Mouse (Mus musculus) forebrain, embryonic 15.5 days (tissue): ENCODE data around the gene Rapsn. TPM values are rescaled to one million over a fixed set of nuclear protein-coding genes. Genes with fewer than 3 reads are reported as not detected.
"Not testable (repeated sequence)": the region's sequence is repeated elsewhere in the genome, so short reads cannot be mapped to it uniquely, and the experiment has no call there.

Experiments
- ATAC-seq: fragments of 200-750 bp; cut with Nextera tagmentation; replicated peaks from 2 replicates; pipeline ENCODE4 v1.8.0; 2017; ENCODE audit warnings: mild to moderate bottlenecking, moderate TSS enrichment, moderate library complexity
- H3K27ac ChIP-seq: fragments of 300-500 bp; sonication (generic); replicated peaks from 2 replicates; pipeline ENCODE4 v1.5.1; 2015; ENCODE audit warnings: mild to moderate bottlenecking, inconsistent platforms
- H3K27me3 ChIP-seq: fragments of 300-500 bp; sonication (generic); 2 replicates; pipeline ENCODE4 v1.6.1; 2015; ENCODE audit warnings: inconsistent platforms
- H3K36me3 ChIP-seq: fragments of 300-500 bp; sonication (generic); 2 replicates; pipeline ENCODE4 v1.6.1; 2015; ENCODE audit warnings: mild to moderate bottlenecking, inconsistent platforms
- H3K4me1 ChIP-seq: fragments of 300-500 bp; sonication (generic); 2 replicates; pipeline ENCODE4 v1.6.1; 2015; ENCODE audit warnings: inconsistent platforms
- H3K4me2 ChIP-seq: fragments of 300-500 bp; sonication (generic); replicated peaks from 2 replicates; pipeline ENCODE4 v1.6.1; 2015; ENCODE audit warnings: mild to moderate bottlenecking, inconsistent platforms
- H3K4me3 ChIP-seq: fragments of 300-500 bp; sonication (generic); 2 replicates; pipeline ENCODE4 v1.5.1; 2015; ENCODE audit warnings: mild to moderate bottlenecking, inconsistent platforms
- H3K9ac ChIP-seq: fragments of 300-500 bp; sonication (generic); replicated peaks from 2 replicates; pipeline ENCODE4 v1.6.1; 2015; ENCODE audit warnings: mild to moderate bottlenecking, inconsistent platforms
- H3K9me3 ChIP-seq: fragments of 300-500 bp; sonication (generic); 2 replicates; pipeline ENCODE4 v1.6.1; 2016; ENCODE audit warnings: inconsistent platforms
- WGBS: fragments of 180-500 bp; shearing (Covaris S2); methylation state at CpG from one replicate; pipeline ENCODE4 v1.1.7; 2015; ENCODE audit warnings: mixed read lengths; 5-methylcytosine and 5-hydroxymethylcytosine counted together
- polyA plus RNA-seq: library from polyadenylated mRNA; unstranded; fragments of >200 nt; fragmentation: Nextera tagmentation; extraction: Ambion mirVana; gene quantifications from 2 replicates; pipeline ENCODE4 v1.2.1, GENCODE M21; 2015

The Rapsn gene
- polyA plus RNA-seq, 1 experiment from 2014 or later: 0.74 TPM

DNA sequence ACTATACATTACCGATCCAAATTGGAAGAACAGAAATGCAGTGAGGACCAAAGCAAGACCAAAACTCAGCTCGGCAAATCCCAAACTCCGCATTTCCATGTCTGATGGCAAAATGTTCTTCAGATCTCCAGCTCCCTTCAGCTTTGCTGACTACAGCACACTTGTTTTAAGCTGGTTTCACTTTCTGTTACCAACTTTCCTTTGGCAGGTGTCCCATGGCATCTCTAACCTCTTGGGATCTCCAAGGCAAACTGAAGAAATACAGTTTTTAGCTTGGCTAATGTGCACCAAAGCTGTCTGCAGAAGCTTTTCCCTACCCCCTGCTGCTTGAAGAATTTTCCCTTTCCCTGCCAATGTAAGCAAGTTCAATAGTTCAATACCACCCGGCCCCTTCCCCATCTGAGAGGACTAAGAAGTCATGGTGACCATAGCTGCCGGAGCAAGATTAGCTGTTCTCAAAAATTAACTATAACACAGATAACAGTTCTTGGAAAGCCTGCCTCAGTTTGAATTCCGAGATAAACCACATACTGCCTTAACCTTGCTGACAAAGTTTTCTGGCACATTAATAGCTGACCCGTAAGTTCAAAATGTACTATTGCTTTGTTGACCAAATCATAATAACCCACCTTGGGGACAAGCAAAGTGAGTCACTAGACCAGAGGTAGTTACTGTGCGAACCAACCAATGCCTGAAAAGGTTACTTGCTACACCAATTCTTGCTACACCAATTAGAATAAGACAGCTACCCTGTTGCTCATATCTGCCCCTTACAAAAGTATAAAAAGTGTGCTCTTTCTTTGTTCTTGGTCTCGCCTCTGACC is 7.8 kb upstream of the Rapsn start:
- H3K27ac ChIP-seq: no peak overlapping the region
- H3K4me2 ChIP-seq: no peak overlapping the region
- H3K4me1 ChIP-seq: no peaks in the 10 kb centered on the region
- no peaks in the 10 kb centered on the region for H3K36me3 ChIP-seq
- no peak for ATAC-seq
- 83% methylated on average over 9 of the region's 9 CpGs for WGBS
- H3K27me3 ChIP-seq: no peaks in the 10 kb centered on the region
- H3K4me3 ChIP-seq: no peak overlapping the region
- no peak overlapping the region for H3K9ac ChIP-seq
- no peaks in the 10 kb centered on the region for H3K9me3 ChIP-seq

DNA sequence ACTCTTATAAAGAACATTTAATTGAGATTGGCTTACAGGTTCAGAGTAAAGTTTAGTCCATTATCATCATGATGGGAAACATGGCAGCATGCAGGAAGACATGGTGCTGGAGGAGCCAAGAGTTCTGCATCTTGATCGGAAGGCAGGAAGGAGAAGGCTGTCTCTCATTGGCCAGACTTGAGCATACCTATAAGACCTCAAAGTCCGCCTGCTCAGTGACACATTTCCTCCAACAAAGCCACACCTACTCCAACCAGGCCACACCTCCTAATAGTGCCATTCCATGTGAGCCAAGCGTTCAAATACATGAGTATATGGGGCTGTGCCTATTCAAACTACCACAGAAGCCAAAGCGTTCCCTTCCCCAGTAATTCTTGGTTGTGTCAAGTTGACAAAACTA is 4.2 kb upstream of the Rapsn start:
- ATAC-seq: no peak
- Histone ChIP-seq H3K4me3 (no peak overlapping the region), H3K4me1 (no peaks in the 10 kb centered on the region), H3K9me3 (no peaks in the 10 kb centered on the region), H3K4me2 (no peak overlapping the region), H3K9ac (no peak overlapping the region), H3K27ac (no peak overlapping the region), H3K27me3 (no peaks in the 10 kb centered on the region), H3K36me3 (no peaks in the 10 kb centered on the region)
- 89% methylated on average over 4 of the region's 4 CpGs for WGBS

DNA sequence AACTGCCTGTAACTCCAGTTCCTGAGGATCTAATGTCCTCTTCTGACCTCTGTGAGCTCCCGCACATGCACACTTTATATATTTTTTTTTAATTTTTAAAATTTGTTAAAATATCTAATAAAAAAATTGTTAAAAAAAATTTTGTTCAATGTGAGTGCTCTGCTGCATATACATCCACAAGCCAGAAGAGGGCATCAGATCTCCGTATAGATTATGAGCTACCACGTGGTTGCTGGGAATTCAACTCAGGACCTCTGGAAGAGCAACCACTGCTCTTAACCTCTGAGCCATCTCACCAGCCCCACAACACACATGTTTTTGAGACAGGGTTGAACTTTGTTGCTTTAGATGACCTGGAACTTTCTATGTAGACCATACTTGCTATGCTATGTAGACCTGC is 2.4 kb upstream of the Rapsn start:
- 18% methylated on average over 3 of the region's 3 CpGs for WGBS
- H3K27ac ChIP-seq: no peak overlapping the region

DNA sequence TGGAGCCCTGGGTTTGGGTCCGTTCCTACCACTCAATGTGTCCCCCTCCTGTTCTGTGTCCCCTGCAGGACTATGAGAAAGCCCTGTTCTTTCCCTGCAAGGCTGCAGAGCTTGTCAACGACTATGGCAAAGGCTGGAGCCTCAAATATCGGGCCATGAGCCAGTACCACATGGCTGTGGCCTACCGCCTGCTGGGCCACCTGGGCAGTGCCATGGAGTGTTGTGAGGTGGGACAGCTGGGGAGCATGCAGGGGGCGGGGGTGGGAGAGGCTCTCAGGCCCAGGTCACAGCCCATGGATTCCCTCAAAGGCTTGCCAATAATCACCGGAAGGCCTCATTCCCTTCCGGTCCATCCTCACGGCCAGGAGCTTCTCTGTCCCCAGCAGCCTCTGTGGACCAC is 6.4 kb downstream of the Rapsn start:
- Histone ChIP-seq H3K4me2 (no peak overlapping the region), H3K36me3 (no peaks in the 10 kb centered on the region), H3K9me3 (no peaks in the 10 kb centered on the region), H3K27ac (no peak overlapping the region), H3K4me3 (no peak overlapping the region), H3K4me1 (no peaks in the 10 kb centered on the region), H3K27me3 (no peaks in the 10 kb centered on the region), H3K9ac (no peak overlapping the region)
- no peak for ATAC-seq
- WGBS: 60% methylated on average over 8 of the region's 8 CpGs

More for the DNA sequence above, 2.4 kb upstream of the Rapsn start:
- Histone ChIP-seq H3K4me3 (no peak overlapping the region), H3K4me2 (no peak overlapping the region), H3K36me3 (no peaks in the 10 kb centered on the region), H3K9me3 (no peaks in the 10 kb centered on the region), H3K9ac (no peak overlapping the region), H3K4me1 (no peaks in the 10 kb centered on the region), H3K27me3 (no peaks in the 10 kb centered on the region)
- no peak for ATAC-seq

DNA sequence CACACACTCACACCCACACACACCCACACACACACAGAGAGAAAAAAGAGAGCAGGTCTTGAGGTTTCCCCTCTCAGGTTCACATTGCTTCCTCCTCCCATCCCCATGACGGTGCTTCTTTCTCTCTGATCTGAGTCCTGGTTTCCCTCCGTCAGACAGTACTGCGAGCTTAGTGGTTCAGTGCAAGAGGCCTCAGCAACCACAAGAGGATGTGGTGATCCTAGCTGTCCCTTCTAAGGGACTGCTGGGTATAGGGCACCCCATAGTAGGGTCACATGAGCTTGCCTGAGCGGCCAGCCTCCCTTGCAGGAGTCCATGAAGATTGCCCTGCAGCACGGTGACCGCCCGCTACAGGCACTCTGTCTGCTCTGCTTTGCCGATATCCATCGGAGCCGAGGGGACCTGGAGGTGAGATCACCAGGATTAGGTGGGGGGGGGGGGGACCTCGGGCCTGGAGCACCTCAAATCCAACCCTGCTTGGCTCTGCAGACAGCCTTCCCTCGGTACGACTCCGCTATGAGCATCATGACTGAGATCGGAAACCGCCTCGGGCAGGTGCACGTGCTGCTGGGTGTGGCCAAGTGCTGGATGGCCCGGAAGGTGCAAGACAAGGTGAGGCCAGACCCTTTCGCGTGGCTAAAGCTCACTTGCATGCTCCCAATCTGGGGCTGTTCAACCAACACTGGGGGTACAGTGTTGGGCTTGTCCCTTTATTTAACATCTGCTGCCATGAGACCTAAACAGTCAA is 7.4 kb downstream of the Rapsn start:
- H3K27ac ChIP-seq: no peak overlapping the region
- 67% methylated on average over 21 of the region's 21 CpGs for WGBS
- no peak overlapping the region for H3K4me2 ChIP-seq
- H3K9me3 ChIP-seq: no peaks in the 10 kb centered on the region
- H3K4me1 ChIP-seq: no peaks in the 10 kb centered on the region
- no peak; the same call in 1 of the 2 replicates for ATAC-seq
- no peaks in the 10 kb centered on the region for H3K27me3 ChIP-seq
- H3K9ac ChIP-seq: no peak overlapping the region
- no peaks in the 10 kb centered on the region for H3K36me3 ChIP-seq
- no peak overlapping the region for H3K4me3 ChIP-seq

DNA sequence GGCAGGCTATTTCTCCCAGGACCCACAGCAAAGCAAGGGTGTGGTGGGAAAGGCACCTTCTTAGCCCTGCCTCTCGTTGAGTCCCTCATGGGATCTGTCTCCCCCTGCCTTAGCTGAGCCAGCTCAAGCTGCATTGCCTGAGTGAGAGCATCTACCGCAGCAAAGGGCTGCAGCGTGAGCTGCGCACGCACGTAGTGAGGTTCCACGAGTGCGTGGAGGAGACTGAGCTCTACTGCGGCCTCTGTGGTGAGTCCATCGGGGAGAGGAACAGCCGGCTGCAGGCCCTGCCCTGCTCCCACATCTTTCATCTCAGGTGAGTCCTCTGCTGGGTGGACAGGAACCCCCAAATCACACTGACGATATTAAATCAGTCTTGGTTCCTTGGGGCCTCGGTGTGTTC is 9.3 kb downstream of the Rapsn start:
- no peaks in the 10 kb centered on the region for H3K36me3 ChIP-seq
- H3K9ac ChIP-seq: no peak overlapping the region
- 84% methylated on average over 13 of the region's 13 CpGs for WGBS
- H3K4me2 ChIP-seq: no peak overlapping the region
- no peak for ATAC-seq
- H3K27me3 ChIP-seq: no peaks in the 10 kb centered on the region
- H3K9me3 ChIP-seq: no peaks in the 10 kb centered on the region
- H3K4me3 ChIP-seq: no peak overlapping the region
- H3K4me1 ChIP-seq: no peaks in the 10 kb centered on the region
- H3K27ac ChIP-seq: no peak overlapping the region

DNA sequence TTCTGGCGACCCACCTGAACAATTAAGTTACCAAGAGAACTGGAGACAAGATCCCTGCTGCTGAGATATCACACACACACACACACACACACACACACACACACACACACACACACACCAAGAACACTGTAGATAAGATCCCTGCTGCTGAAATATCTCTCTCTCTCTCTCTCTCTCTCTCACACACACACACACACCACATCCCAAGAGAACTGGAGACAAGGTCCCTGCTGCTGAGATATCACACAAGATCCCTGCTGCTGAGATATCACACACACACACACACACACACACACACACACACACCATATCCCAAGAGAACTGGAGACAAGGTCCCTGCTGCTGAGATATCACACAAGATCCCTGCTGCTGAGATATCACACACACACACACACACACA is 10.4 kb downstream of the Rapsn start:
- H3K4me3 ChIP-seq, ATAC-seq, H3K27ac ChIP-seq, H3K4me1 ChIP-seq, H3K4me2 ChIP-seq, H3K9ac ChIP-seq, H3K9me3 ChIP-seq, H3K36me3 ChIP-seq, H3K27me3 ChIP-seq: not testable (repeated sequence)
- WGBS: 75% methylated on average over 1 of the region's 1 CpGs

DNA sequence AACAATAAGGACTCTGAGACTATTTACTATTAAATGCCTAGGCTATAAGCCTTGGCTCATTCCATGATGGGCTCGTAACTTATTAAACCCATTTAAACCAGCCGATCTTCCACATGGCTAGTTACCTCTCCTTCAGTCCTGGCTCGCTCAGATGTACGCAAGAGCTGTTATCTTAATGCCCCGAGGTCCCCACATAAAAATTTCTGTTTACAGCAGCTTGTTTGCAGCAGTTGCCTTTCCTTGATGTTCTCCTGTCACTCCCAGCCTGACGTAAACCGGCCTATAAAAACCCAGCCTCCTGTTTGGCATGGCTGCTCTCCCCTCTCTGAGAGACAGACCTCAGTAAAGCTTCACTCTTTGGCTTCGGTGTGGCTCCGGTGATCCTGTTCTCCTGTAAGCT is 11.9 kb downstream of the Rapsn start:
- H3K27ac ChIP-seq: no peak overlapping the region
- WGBS: 78% methylated on average over 9 of the region's 9 CpGs
- H3K27me3 ChIP-seq: no peaks in the 10 kb centered on the region
- no peaks in the 10 kb centered on the region for H3K9me3 ChIP-seq
- no peak overlapping the region for H3K4me2 ChIP-seq
- no peaks in the 10 kb centered on the region for H3K36me3 ChIP-seq
- no peak overlapping the region for H3K9ac ChIP-seq
- ATAC-seq: no peak
- H3K4me1 ChIP-seq: no peaks in the 10 kb centered on the region
- H3K4me3 ChIP-seq: no peak overlapping the region

DNA sequence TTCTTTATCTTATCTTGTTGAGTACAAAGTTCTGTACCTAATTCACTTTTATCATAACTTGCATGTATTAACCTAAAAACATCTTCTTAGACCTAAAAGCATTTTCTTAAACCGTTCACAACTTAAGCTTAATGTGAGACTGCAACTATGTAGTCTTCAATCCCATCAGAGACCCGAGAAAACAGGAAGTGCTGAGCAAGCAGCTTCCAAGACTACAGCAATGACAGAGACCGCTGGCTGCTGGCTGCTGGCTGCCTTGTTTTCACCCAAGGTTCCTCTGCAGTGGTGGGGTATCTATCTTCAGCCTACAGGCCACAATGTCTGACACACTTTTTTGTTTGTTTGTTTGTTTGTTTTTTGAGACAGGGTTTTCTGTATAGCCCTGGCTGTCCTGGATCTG is 16.5 kb downstream of the Rapsn start:
- Histone ChIP-seq H3K36me3 (peaks cover 18% of the 10 kb centered on the region), H3K4me2 (no peak overlapping the region), H3K27ac (no peak overlapping the region), H3K4me1 (peaks cover 18% of the 10 kb centered on the region), H3K27me3 (no peaks in the 10 kb centered on the region), H3K4me3 (no peak overlapping the region), H3K9me3 (no peaks in the 10 kb centered on the region), H3K9ac (no peak overlapping the region)
- ATAC-seq: no peak
- WGBS: 85% methylated on average over 3 of the region's 3 CpGs

DNA sequence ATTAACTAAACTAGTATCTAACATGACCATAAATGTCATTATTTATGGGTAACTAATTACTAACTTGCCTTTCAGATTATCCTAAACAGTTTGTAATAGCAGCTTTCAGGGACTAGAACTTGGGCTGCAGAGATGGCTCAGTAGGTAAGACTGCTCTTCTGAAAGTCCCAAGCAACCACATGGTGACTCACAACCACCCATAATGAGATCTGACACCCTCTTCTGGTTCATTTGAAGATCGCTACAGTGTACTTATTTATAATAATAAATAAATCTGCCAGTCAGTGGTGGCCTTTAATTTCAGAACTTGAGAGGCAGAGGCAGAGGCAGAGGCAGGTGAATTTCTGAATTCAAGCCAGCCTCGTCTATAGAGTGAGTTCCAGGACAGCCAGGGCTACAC is 17.3 kb downstream of the Rapsn start:
- WGBS: 57% methylated on average over 2 of the region's 2 CpGs
- ATAC-seq: no peak
- no peak overlapping the region for H3K9ac ChIP-seq
- H3K36me3 ChIP-seq: peaks cover 26% of the 10 kb centered on the region
- H3K4me2 ChIP-seq: peak overlapping the region; percentile 89
- no peaks in the 10 kb centered on the region for H3K27me3 ChIP-seq
- no peak overlapping the region for H3K27ac ChIP-seq
- H3K4me3 ChIP-seq: no peak overlapping the region; the same call in 1 of the 2 replicates
- peaks cover 18% of the 10 kb centered on the region for H3K4me1 ChIP-seq
- H3K9me3 ChIP-seq: no peaks in the 10 kb centered on the region

DNA sequence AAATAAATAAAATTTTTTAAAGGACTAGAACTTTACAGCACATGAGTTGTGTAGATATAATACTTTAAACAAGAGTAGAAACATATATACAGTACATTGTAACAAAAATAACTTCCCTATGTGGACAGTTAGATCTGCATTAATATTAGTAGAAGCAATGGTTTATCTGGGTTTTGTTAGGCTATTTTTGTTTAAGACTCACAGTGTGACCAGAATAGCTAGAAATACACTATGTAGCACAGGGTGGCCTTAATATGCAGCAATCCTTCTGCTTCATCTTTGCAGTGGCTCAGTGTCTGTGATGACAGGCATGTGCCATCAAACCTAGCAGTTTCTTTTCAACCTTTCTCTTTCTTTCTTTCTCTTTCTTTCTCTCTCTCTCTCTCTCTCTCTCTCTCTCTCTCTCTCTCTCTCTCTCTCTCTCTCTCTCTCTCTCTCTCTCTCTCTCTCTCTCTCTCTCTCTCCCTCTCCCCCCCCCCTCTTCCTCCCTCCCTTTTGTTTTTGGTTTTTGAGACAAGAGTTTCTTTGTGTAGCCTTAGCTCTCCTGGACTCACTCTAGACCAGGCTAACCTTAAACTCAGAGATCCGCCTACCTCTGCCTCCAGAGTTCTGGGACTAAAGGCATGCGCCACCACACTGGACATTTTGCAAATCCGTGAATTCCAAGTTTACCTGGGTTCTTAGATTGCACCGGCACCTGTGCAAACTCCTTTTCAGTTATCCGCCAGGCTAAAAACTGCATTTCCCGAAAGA is 17.9 kb downstream of the Rapsn start:
- Histone ChIP-seq H3K9me3 (no peaks in the 10 kb centered on the region), H3K4me2 (peak overlapping the region; percentile 89), H3K4me1 (peaks cover 18% of the 10 kb centered on the region), H3K36me3 (peaks cover 32% of the 10 kb centered on the region), H3K27ac (peak overlapping the region; percentile 91), H3K27me3 (no peaks in the 10 kb centered on the region), H3K4me3 (peak overlapping the region; percentile 78), H3K9ac (peak overlapping the region; percentile 49)
- WGBS: 0% methylated on average over 6 of the region's 6 CpGs
- peak; percentile 79 for ATAC-seq

DNA sequence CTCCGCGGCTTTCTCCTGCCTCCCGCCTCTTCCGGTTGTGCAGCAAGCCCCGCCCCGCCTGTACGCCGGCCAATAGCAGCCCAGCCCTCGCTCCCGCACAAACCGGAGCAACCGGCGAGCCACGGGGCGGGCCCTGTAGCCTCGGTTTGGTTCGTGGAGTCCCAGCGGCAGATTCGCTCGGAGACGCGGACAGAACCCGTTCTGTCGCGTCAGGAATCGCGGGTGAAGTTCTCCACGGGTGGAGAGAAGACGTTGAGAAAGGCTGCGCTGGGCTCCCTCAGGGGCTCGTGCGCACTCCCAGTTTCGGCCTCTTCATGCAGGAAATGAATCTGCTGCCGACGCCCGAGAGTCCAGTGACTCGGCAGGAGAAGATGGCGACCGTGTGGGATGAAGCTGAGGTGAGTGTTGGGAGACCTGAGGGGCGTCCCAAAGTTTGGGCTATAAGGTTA is 18.5 kb downstream of the Rapsn start, which contains the start of gene Psmc3:
Gene Psmc3 (plus strand): TSS at position 76 of the 449 bp plus-strand sequence.
- WGBS: under 1% methylated on average over 40 of the region's 40 CpGs
- Histone ChIP-seq H3K9ac (peak within 1 kb of the TSS; percentile 79), H3K9me3 (no peaks in the 10 kb centered on the region), H3K4me3 (peak within 1 kb of the TSS; percentile 78), H3K27me3 (no peaks in the 10 kb centered on the region), H3K4me1 (peaks cover 18% of the 10 kb centered on the region), H3K36me3 (peaks cover 38% of the 10 kb centered on the region), H3K4me2 (peak within 1 kb of the TSS; percentile 89), H3K27ac (peak within 1 kb of the TSS; percentile 91)
- ATAC-seq: peak; percentile 99
